Mouse (Mus musculus): Measurements from ENCODE around the gene Fto. TPM values are rescaled to one million over a fixed set of nuclear protein-coding genes. Genes with fewer than 3 reads are reported as not detected.

Fto gene
- total RNA-seq, 2 experiments from 2014 or later: 123 to 127 TPM

GRCm38 (mm10) chr8:91444636-91445410, 131.5 kb downstream of the Fto start:
- peak in 1 of 2 experiments; percentile 8 for DNase-seq (ENCODE audit: low spot score in 2 of 2)

- no peak for DNase-seq (ENCODE audit: low spot score in 2 of 2)
Measured at GRCm38 (mm10) chr8:91445516-91445915, 132.2 kb downstream of the Fto start.

- DNase-seq (ENCODE audit: low spot score in 2 of 2): no peak
Measured at GRCm38 (mm10) chr8:91446008-91446407, 132.7 kb downstream of the Fto start.

- DNase-seq (ENCODE audit: low spot score in 2 of 2): no peak
Measured at GRCm38 (mm10) chr8:91448667-91449329, 135.5 kb downstream of the Fto start.

DNA sequence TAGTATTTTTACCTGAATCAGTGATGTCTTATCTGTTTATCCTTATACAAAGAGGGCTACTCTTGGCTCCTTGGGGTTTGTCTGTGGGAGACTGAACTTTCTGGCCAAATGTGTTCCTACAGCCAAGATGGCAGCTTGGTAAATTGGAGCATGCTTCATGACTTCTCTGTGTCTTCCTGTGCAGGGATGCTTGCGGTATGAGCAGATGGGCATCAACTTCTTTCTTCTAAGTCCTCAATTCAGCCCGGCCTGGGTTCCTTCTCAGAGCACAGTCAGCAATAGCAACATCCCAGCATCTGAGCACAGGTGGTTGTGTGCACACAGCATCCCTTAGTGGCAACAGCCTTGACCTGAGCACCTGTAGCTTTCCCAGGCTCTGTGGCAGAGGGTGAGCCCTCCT, 141.6 kb downstream of the Fto start:
- no peak for DNase-seq (ENCODE audit: low spot score in 2 of 2)

DNA sequence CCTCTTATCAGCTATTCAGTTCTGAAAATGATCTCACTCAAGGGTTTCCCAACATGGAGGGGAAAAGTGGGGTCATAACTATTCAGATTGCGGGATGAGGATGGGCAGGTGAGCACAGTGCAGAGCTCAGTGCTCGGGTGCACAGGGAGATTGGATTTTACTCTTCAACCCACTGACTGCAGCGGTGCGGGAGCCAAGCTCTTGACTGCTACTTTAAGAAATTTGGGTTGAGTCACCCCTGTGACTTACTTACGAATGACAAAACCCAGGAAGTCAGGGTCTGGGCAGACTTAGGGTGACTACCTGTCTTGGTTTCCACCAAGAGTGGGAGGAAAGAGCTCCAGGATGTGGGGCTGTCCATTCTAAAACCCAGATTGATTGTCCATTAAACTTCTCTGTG, 142.3 kb downstream of the Fto start:
- no peak for DNase-seq (ENCODE audit: low spot score in 2 of 2)

GRCm38 (mm10) chr8:91458016-91458415, 144.7 kb downstream of the Fto start:
- no peak for DNase-seq (ENCODE audit: low spot score in 2 of 2)

- DNase-seq (ENCODE audit: low spot score in 2 of 2): no peak
Measured at GRCm38 (mm10) chr8:91460965-91461364, 147.6 kb downstream of the Fto start.

GRCm38 (mm10) chr8:91463757-91464156, 150.4 kb downstream of the Fto start:
- no peak for DNase-seq (ENCODE audit: low spot score in 2 of 2)

GRCm38 (mm10) chr8:91467463-91467862, 154.1 kb downstream of the Fto start:
- no peak for DNase-seq (ENCODE audit: low spot score in 2 of 2)

DNA sequence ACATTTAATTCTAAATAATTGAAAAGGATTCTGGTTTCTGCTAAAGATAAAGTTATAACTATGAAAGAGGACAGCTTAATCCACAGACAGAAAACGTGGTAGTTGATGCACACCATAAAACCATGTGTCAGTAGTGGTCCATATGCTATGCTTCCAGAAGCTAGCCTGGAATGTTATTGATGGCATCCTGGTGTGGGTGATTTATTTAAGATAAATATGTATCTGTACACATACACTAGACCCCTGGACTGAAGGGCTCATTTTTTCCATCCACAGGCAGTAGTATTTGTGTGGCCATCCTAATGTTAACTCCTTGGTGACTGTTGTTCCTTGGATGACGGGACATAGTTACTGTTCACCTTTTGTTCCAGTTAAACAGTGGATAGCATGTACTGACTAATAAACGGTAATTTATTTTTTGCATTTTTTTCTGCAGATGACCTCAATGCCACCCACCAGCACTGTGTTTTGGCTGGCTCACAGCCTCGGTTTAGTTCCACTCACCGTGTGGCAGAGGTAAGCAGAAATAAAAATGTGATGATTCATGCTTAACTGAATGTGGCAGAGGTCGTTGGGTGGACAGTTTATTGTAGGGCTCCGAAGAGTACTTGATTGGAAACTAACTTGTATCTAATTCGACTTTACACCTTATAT, 154.7 kb downstream of the Fto start:
- no peak for DNase-seq (ENCODE audit: low spot score in 2 of 2)

- DNase-seq (ENCODE audit: low spot score in 2 of 2): no peak
Measured at GRCm38 (mm10) chr8:91469441-91469840, 156.1 kb downstream of the Fto start.

GRCm38 (mm10) chr8:91474731-91475279, 161.5 kb downstream of the Fto start:
- no peak for DNase-seq (ENCODE audit: low spot score in 2 of 2)

DNA sequence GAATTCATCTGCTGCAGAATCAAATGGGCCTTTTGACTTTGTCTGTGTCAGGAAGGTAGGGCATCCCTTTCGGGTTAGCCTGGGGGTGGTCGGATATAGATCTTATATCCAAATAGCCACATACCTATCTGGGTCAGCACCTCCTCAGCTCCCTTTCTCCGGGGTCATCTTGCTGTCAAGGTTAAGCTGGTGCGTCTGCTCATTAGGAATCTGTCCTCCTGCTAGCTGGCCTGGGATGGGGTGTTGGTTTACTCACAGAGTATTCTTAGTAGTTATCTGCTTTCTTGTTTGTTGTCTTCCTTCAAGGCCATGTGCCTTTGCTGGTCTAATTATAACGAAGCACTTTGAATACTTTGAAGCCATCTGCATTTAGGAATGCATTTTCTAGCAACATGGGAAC, 163.7 kb downstream of the Fto start:
- DNase-seq (ENCODE audit: low spot score in 2 of 2): no peak

GRCm38 (mm10) chr8:91477471-91477870, 164.1 kb downstream of the Fto start:
- DNase-seq (ENCODE audit: low spot score in 2 of 2): no peak

GRCm38 (mm10) chr8:91482511-91482910, 169.2 kb downstream of the Fto start:
- no peak for DNase-seq (ENCODE audit: low spot score in 2 of 2)

DNA sequence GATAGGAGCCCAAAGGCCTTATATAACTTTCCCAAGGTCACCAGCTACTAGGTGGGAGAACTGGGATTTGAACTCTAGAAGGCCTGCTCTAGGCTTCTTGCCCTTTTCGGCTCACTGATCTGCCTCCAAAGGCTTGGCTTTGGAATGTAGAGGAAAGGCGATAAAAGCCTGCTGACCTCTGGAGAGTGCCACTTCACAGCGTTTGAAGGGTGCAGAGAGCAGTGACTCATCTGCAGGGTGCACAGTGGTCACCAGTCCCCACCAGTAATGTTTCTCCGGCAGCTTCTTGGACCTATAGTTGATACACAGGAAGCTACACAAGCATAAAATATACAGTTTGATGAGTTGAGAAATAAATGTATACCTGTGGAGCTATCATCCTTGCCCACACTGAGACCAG, 173.1 kb downstream of the Fto start:
- DNase-seq (ENCODE audit: low spot score in 2 of 2): no peak

DNA sequence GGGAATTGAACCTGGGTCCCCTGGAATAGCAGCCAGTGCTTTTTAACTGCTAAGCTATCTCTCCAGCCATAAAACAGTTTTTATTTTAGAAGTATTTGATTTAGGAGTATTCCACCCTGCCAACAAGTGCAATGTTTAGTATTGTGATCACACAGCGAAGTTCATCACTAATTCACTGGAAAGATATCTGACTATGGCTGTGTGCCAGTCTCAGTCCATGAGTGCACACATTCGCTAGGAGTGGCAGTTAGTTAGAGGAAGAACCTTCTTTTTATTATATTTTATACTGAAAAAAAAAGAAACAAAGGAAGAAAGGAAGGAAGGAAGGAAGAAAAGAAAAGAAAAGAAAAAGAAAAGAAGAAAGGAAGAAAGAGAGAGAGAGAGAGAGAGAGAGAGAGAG, 174.1 kb downstream of the Fto start:
- no peak for DNase-seq (ENCODE audit: low spot score in 2 of 2)

GRCm38 (mm10) chr8:91488086-91488783, 174.9 kb downstream of the Fto start:
- peak; percentile 63 to 80 for DNase-seq (ENCODE audit: low spot score in 2 of 2)

GRCm38 (mm10) chr8:91488784-91489450, 175.6 kb downstream of the Fto start:
- no peak for DNase-seq (ENCODE audit: low spot score in 2 of 2)

- DNase-seq (ENCODE audit: low spot score in 2 of 2): no peak
Measured at GRCm38 (mm10) chr8:91490065-91490464, 176.7 kb downstream of the Fto start.

Data from layer of hippocampus, postnatal 14 days (tissue).